Mouse (Mus musculus): Measurements from ENCODE around the gene Vav3.

- TF ChIP-seq POLR2A (IDR thresholded peaks at IDR 0.05; ENCODE audit: control insufficient read depth, low read depth, low read length) (no peak), CTCF (IDR thresholded peaks at IDR 0.05; ENCODE audit: control insufficient read depth, insufficient read depth, insufficient replicate concordance, low read depth, low read length) (no peak)
These were observed 146.3 kb downstream of the Vav3 start for GRCm38 (mm10) chr3:109486786-109487185.

Data from testis, adult 2 months (tissue).